Mouse (Mus musculus) G1E-ER4 (cell line): ENCODE measurements around the gene Slc5a12. TPM values are rescaled to one million over a fixed set of nuclear protein-coding genes. Genes with fewer than 3 reads are reported as not detected.

Source experiments
- GATA1 ChIP-seq: IDR thresholded peaks from one replicate; pipeline ENCODE4 v1.8.0; 2012; ENCODE audit warnings: low read length, inconsistent platforms
- polyA plus RNA-seq: library from polyadenylated mRNA; stranded (reverse); fragments of >175 nt; gene quantifications from 2 replicates; pipeline ENCODE4 v1.2.3, GENCODE M21; 2012

The Slc5a12 gene
- not detected in 2 replicates for polyA plus RNA-seq

DNA sequence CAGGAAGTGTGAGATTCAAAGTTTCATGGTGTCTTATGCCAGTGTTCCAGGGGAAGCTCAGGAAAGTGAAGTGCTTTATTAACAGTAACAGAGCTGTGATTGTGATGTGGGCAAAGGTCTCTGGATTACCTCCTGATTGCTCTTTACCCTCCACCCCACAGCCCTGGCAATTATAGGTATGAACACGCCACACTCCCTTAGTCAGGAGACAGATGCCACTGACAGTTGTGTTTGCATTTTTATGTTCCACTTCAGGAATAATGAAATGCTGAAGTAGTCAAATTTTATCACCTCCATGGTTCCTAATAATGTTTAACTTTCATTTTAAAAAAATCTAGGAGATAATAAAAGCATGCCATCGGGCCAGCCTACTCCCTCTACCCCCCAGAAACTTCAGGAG, at the start of gene Slc5a12:
Gene Slc5a12 (plus strand): TSS at position 367 of the 400 bp plus-strand sequence.
- TF ChIP-seq GATA1, result no peak

GRCm38 (mm10) chr2:110556098-110556497, 41.0 kb upstream of the Slc5a12 start:
- no peak for TF ChIP-seq GATA1

GRCm38 (mm10) chr2:110562621-110563020, 34.5 kb upstream of the Slc5a12 start:
- TF ChIP-seq GATA1, result no peak

GRCm38 (mm10) chr2:110564673-110565627, 32.1 kb upstream of the Slc5a12 start:
- no peak for TF ChIP-seq GATA1

DNA sequence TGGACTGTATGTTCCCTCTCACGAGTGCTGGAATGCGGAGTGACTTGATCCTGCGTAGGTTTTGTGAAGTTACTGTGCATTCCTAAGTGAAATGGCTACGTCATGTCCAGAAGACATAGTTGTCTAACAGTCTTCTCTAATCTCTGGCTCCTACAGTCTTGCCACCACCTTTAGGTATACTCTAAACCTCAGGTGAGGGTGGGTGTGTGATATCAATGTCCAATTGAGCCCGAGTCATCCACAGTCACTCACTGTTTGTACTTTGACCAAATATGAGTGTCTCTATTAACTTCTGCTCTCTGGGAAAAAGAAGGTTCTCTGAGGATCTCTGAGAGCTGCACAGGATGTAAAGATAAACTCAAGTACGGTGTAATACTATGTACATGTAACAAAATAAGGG, 10.4 kb upstream of the Slc5a12 start:
- TF ChIP-seq GATA1, result no peak

GRCm38 (mm10) chr2:110590007-110590406, 7.1 kb upstream of the Slc5a12 start:
- TF ChIP-seq GATA1, result no peak

DNA sequence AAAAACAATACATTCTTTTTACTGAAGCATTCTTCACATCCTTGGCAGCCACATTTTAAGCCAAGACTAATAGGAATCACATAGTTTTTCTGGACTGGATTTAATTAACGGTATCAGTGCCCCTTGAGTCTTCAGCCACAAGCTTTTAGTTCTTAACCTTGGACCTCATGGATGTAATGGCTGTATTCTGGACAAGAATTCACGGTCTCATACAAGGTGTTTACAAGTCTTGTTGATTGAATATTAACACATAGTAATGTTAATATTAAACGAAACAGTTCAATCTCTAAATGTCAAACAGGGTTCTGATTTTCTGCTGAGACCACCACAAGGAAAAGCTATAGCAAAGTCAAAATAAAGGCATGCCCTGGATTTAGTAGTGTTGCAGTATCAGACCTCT, 4.8 kb upstream of the Slc5a12 start:
- TF ChIP-seq GATA1, result no peak

DNA sequence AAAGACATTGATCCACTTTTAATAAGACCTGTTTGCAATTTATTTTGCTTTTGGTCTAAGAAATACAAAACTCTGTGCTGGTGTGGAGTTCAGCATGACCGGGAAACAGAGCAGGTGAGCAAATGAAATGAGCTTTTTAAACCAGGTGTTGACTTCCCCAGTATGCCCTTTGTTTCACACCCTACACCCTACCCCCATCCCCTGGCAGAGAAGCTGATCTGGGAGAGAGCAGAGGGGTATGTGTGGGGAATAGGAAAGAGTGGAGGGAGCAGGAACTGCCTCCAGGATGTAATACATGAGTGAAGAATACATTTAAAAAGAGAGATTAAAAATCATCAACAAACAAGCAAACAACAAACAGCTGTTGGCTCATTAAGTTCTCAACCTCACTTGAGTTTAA, 47.3 kb downstream of the Slc5a12 start:
- no peak for TF ChIP-seq GATA1

GRCm38 (mm10) chr2:110644846-110645245, 47.7 kb downstream of the Slc5a12 start:
- no peak for TF ChIP-seq GATA1

DNA sequence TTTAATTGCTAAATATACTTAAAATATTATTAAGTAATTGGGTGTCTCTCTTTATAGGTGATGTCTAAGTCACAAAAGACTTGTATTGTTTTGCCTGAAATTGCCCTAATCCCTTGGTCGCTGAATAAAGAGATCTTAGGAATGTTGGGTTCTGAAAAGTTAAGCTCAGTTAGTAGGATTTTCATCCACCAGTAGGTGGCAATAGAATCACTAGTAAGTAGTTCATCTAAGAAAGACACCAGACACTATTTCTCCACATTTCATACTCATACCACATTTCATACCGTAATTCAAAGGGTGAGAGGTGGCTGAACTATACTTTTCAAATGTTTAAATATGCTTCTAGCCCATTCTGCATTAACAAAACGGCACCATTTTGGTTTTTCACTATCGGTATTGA, 66.2 kb downstream of the Slc5a12 start:
- no peak for TF ChIP-seq GATA1

GRCm38 (mm10) chr2:110671071-110671624, 74.0 kb downstream of the Slc5a12 start:
- no peak for TF ChIP-seq GATA1

Other genes with a start within 250 kb of the Slc5a12 start
- gene Fibin, start 234.1 kb upstream of the Slc5a12 start, polyA plus RNA-seq, result not detected in 2 replicates
- gene Muc15, start 124.0 kb downstream of the Slc5a12 start, polyA plus RNA-seq, result not detected in 2 replicates